Mouse (Mus musculus): ENCODE results near the gene Vav1. TPM values are rescaled to one million over a fixed set of nuclear protein-coding genes. Genes with fewer than 3 reads are reported as not detected.
A peak's percentile ranks its signal among the peaks of the same experiment; 100 is the strongest.

Gene Vav1
- total RNA-seq, 2 experiments from 2014 or later = 1.6 to 3.3 TPM

DNA sequence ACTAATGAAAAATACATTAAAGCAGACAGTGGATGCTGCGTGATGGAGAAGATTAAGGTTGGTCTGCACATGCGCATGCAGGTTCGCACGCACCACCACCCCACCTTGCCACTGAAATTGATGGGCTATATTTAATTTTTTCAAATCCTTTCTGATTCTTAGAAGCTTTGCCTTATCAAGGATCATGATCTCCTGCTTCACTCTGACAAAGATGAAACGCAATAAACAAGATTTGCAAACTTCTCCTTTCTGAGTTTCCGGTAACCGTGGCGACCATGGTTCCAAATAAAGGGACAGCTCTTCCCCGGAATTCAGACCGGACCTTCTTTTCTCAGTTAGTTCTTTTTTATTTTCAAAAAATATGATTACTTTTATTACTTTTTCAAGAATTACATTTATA, 59.1 kb downstream of the Vav1 start:
- peak in 1 of 2 experiments; percentile 36 for DNase-seq

DNA sequence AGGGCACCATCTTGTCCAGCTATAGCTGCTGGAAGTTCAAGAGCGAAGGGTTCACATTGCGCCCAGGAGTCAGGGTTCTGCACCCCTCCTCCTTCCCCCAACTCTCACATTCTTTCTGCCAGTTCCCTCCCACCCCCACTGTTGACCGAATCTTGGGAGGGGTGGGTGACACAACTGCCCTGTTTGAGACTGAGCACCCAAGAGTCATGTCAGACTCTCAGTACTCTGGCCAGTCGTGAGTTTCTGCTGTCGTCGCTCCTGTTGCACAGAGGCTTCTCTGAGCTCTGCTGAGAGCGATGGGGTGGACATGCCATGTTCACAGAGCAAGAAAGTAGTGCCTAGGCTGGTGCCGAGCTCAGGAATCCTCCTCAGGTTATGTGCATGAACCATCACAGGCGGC, 60.4 kb downstream of the Vav1 start:
- DNase-seq = no peak

DNA sequence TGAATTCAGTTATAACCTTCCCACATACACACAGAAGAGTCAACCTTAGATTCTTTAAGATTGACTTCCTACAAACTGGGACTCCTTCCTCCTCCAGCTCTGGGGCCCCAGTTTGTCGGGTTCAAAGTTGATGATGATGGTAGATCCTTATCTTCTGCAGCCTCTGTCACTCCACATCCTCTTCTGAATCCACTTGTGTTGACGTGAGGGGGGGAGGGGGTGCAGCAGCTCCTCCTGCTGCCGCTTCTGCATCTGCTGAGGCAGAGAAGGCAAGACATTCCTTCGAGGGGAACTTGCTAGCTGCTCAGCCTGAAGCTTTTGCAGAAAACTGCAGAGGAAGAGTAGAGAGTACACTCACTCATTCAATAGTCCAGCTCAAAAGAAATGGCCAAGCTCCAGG, 62.7 kb downstream of the Vav1 start:
- DNase-seq = peak in 1 of 2 experiments; percentile 27

DNA sequence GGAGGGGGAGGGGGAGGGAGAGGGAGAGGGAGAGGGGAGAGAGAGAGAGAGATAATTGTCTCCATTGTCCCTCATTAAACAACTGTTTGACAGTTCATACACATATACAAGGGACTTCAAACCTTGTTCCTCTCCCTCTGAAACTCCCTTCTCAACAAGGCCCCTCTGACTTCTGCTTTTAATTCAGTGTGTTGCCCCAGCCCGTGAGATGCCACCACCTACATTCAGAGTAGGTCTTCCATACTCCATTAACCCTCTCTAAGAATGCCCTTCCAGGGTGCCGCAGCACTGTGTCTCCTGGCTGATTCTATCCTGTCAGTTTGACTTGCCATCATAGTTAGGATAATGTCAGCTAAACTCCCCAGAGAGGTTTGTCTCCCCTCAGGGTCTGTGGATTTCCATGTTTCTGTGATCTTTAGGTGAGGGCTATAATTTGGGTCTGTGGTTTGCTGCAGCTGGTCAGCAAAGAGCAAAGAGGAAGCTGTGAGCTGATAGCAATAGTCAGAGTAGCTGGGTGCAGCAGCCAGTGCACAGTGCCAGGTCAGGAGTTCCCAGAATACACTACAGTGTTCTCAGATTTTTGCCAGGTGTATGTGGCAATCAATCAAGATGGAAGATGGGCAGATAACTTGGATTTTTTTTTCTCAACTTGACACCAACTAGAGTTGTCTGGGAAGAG, 65.3 kb downstream of the Vav1 start:
- peak in 1 of 2 experiments; percentile 29 for DNase-seq

DNA sequence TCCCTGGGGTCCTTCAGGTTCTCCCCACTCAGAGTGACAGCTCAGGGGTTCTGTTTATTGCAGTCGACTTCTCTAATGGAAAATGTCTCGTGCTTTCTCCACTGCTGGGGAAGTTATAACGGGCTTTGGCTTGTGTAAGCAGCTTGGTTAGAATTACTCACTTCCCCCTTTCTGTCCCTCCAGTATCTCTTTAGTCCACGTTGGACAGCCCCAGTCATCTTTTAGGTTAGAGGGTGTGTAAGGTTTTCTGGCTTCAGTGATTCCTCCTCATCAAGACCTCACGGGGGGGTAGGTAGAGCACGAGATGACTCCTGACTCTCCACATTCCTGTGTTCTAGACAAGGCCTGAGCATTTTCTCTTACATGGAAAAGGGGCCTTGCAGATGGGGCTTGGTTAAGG, 68.1 kb downstream of the Vav1 start:
- DNase-seq = peak in 1 of 2 experiments; percentile 63

DNA sequence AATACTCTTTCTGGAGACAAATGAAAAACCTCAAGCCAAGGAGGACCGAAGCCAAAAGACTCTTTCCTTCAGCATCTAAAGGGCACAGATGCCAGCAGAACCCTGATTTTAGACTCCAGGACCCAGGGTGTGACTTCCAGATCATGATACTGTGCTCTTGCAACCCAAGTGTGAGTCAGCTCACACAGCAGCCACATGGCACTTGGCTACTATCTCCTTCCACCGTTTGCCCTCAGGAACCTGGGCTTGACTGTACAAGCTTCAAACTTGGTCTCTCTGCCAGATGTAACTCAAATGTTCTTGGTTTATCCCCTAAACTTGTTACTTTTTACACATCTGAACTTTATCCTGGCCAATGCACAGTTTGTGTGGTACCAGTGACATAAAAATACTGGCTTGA, 68.9 kb downstream of the Vav1 start:
- DNase-seq = no peak

DNA sequence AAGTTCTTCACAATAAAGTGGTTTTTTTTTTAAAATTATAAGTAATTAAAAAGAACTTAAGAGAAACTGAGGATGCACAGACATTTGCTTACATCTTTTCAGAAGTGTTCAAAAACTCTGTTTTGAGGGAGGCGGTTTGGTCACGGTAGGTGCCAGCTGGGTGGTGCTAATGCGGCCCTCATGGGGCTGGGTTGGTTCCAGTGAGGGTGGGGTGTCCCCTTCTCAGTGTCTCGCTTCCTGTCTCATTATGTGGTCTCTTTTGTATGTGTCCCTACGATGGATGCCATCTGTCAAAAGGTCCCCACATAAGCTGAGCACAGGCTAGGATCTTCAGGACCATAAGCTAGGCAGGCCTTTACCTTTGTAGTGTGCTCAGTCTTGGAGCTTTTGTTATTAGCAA, 70.2 kb downstream of the Vav1 start:
- no peak for DNase-seq

DNA sequence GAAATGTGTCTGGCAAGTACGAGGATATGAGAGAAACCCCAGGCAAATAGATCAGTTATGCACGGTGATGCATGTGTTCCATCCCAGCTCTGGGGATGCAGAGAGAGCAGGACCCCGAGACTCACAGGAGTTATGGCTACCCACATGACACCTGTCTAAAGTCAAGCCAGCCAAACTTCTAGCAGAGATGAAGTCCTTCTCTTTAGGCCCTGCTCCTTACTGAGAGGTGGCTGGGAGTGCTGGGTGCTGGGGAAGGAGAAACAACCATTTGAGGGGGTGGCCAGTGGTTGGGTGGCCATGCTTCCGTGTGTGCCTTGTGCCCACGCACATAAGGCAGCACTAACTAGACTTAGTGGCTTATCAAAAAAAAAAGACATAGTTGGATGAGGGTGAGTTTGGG, 71.3 kb downstream of the Vav1 start:
- DNase-seq = no peak

DNA sequence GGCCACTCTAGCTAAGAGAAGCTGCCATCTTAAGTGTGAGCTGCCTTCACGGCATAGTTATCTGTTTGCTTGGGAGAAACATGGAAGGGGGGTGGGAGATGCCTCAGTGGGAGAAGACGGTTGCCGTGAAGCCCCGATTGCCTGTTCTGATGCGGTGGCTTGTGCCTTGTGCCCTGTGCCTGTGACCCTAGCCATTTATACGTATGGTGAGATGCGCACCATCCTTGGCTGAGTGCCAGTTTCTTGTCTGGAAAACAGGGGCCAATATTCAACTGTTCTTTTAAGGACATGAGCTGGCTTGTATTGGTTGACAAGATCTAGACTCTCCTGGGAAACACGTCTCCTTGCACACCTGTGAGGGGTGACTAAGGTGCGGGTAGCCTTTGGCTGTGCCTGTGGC, 72.2 kb downstream of the Vav1 start:
- DNase-seq = no peak

DNA sequence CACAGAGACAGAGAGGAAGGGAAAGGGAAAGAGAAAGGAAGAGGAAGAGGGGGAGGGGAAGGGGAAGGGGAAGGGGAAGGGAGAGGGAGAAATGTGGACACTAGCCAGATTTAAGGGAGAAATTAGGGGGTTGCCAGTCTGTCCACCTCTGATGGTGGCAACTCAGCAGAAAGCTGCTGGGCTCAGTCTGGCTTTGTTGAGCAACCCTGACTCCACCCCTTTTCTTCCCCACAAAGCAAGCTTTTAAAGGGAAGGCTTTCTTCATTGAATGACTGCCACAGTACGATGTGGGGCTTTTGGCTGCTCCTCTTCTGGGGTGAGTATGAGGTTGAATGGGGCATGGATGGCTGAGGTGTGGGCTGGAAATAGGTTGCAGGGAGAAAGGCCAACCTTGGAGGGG, 79.5 kb downstream of the Vav1 start, which contains the start of gene Adgre1:
Gene Adgre1, plus strand, starts transcription at position 251 of the 400 bp plus-strand sequence.
- peak in 1 of 2 experiments; percentile 61 for DNase-seq

DNA sequence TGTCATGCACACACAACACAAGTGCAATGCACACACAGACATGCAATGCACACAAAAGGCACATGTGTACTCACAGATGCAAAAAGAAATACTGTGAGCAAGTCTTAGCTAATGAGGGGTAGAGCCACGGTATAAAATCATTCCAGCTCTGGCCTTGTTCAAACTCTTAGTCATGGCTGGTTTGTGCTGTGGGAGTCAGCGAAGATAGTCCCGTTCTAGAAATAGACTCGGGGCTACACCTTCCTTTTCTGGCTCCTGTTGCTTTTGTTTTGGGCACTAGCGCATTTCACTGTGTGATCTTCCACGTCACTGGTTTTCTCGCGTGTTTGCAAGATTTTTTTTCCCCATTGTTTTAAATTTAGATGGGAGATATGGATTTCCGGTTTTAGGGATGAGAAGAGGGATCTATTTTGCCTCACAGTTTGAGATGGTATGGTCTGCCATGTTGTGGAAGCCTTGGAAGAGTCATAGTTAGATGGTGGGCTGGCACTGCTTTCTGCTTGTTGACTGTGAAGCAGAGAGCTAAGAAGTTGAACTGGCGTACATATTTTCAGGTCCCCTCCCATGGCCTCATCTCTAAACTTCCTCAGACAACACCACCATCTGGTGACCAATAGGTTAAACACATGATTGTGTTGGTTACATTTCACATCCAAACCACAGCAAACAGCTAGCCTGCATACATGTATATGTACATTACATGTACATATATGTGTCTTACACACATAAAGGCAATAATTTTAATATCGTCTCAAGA, 80.8 kb downstream of the Vav1 start:
- DNase-seq = no peak

Other genes starting within 250 kb of the Vav1 start
- 10 to 100 TPM; 38.3 to 42.5 TPM for gene Khsrp, start 247.6 kb upstream of the Vav1 start, total RNA-seq (2021)
- gene Slc25a41, start 237.4 kb upstream of the Vav1 start, total RNA-seq (2021) = not detected
- under 1 TPM in 1 of 2 experiments, not detected in 1; 0.95 TPM for gene Crb3, start 220.0 kb upstream of the Vav1 start, total RNA-seq (2021)
- 10 to 100 TPM; 58.9 to 62.5 TPM for gene Slc25a23, start 219.2 kb upstream of the Vav1 start, total RNA-seq (2021)
- 1 to 10 TPM in 1 of 2 experiments, under 1 TPM in 1; 0.60 to 3.0 TPM for gene Dennd1c, start 200.6 kb upstream of the Vav1 start, total RNA-seq (2021)
- gene Tubb4a, start 191.3 kb upstream of the Vav1 start, total RNA-seq (2021) = 1 to 10 TPM; 1.2 to 1.6 TPM
- gene Tnfsf9, start 173.8 kb upstream of the Vav1 start, total RNA-seq (2021) = under 1 TPM in 1 of 2 experiments, not detected in 1; 0.51 TPM
- not detected for gene Cd70, start 129.3 kb upstream of the Vav1 start, total RNA-seq (2021)
- under 1 TPM in 1 of 2 experiments, not detected in 1; 0.36 TPM for gene Tnfsf14, start 84.9 kb upstream of the Vav1 start, total RNA-seq (2021)
- gene C3, start 51.0 kb upstream of the Vav1 start, total RNA-seq (2021) = 100 to 1,000 TPM in 1 of 2 experiments, 10 to 100 TPM in 1; 69.5 to 194 TPM
- gene Gpr108, start 30.7 kb upstream of the Vav1 start, total RNA-seq (2021) = 10 to 100 TPM; 24.4 to 30.0 TPM
- gene Trip10, start 29.6 kb upstream of the Vav1 start, total RNA-seq (2021) = 100 to 1,000 TPM; 106 to 109 TPM
- gene Adgre1, start 79.6 kb downstream of the Vav1 start, total RNA-seq (2021) = 10 to 100 TPM in 1 of 2 experiments, 1 to 10 TPM in 1; 5.9 to 10.0 TPM

Measured in heart, adult 18-20 months (tissue).